Mouse (Mus musculus) liver, adult (tissue): Measurements from ENCODE around the gene Rnf141.
A peak's percentile ranks its signal among the peaks of the same experiment; 100 is the strongest.

ENCODE experiments used
- GATA4 ChIP-seq: IDR thresholded peaks from 2 replicates; pipeline ENCODE4 v1.6.1; 2014; ENCODE audit warnings: mild to moderate bottlenecking, low read length; ENCODE audit not compliant: insufficient replicate concordance

The Rnf141 gene

GRCm38 (mm10) chr7:110843916-110844874 is at the start of gene Rnf141:
Gene Rnf141, minus strand, starts transcription at chr7:110844457.
- no peak for TF ChIP-seq GATA4

GRCm38 (mm10) chr7:110891501-110891986 is 47.3 kb upstream of the Rnf141 start:
- TF ChIP-seq GATA4 = peak; percentile 89

GRCm38 (mm10) chr7:110881746-110882333 is 37.6 kb upstream of the Rnf141 start:
- no peak for TF ChIP-seq GATA4

GRCm38 (mm10) chr7:110878028-110878427 is 33.8 kb upstream of the Rnf141 start:
- no peak for TF ChIP-seq GATA4

DNA sequence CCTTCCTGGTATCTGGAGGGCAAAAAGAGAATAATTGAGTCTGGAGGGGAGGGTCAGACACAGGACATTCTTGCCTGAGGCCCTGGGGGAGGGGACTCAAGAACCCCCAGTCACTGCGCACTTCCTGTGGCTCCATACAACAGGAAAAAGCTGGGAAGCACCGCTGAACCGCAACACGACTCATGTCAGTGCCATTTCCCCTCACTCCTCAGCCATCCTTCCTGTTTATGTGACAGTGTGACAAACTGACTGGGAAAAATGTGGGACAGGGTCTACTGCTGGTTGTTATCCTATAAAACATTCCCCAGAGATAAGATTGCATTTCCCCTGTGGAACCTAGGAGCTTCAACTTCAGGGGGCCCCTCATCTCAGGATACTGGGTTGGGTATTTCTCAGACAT is 32.7 kb upstream of the Rnf141 start:
- peak; percentile 74; the same call in 1 of the 2 replicates for TF ChIP-seq GATA4

DNA sequence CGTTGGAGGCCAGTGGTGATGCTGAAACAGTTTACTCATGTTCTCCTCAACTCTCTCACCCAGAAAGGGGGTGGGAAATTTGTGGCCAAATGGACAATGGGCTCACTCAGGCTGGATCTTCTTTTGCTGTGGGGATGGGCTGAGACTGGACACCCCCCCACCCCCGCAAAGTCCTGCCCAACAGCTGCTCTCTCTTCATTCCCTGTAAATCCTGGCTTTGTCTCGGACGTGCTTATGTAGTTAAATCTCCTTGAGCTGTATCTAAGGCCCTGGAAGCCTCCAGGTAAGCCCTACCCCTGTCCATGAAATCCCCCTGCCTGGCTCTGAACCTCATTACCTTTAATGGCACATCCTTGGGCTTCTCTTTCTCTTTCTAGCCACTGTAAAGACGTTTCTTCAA is 24.6 kb upstream of the Rnf141 start:
- TF ChIP-seq GATA4 = no peak

- no peak for TF ChIP-seq GATA4
Observed at GRCm38 (mm10) chr7:110867116-110867515, 22.9 kb upstream of the Rnf141 start.

DNA sequence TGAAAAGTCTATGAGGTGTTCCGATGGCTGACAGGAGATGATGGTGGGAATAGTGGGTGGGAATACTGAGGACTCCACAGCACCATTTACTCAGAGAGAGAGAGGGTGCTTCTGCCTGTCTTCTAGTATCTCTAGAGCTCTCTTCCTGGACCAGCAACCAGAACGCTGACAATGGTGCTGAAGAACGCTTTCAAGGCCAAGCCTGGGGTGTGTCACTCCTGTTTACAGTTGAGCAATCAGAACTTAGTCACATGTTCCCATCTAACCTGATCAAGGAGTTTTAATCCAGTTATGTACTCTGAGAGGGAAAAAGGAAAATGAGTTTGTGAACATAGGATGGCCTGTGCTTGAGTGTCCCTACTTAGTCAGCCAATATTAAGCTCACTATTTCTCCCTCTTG is 21.8 kb upstream of the Rnf141 start:
- no peak for TF ChIP-seq GATA4

- no peak for TF ChIP-seq GATA4
Observed at GRCm38 (mm10) chr7:110865570-110865969, 21.3 kb upstream of the Rnf141 start.

DNA sequence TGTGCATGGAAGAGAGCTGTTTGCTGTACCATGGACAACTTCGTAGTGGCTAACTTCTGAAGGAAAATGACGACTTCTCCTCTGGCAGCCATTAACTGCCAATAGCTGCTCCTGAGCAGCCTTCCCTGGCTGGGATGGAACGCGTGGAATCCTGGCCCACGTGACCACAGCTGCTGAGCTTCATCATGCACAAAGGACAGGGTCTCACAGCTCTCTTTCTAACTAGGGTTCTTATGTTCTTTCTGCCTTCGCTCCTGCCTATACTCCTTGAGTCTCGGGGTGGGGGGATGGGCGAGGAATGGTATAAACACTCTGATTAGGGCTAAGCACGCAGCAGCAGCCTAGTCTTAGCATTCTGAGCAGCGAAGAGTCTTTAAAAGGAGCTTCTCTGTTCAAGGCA is 20.8 kb upstream of the Rnf141 start:
- TF ChIP-seq GATA4 = no peak

DNA sequence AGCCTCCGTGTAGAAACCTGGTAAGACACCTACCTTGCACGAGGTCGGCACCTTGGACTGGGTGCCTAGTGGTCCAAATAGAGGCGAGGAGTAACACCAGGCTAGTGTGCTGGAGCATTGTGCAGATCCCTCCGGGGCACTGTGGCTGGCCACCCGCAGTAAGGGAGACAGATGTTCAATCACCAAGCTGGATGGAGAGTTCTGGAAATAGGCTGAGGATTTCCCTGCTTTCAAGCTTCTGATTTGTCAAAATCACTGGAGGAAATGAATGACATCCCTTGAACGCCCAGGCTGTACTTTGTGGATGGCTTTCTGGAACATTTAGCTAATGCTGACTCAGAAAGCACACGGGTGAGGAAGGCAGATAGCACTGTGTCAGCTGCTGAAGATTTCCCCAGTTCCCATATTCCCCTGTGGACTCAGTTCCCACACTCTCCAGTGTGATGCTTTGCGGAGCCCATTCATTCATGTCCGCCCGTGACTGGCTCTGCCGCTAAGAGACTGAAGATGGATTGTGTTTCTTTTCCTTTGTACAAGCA is 18.6 kb upstream of the Rnf141 start, which contains the start of gene Lyve1:
Lyve1 (minus strand) TSS at position 489 of the 539 bp plus-strand sequence.
- peak; percentile 33; the same call in 1 of the 2 replicates for TF ChIP-seq GATA4

GRCm38 (mm10) chr7:110860129-110860528 is 15.9 kb upstream of the Rnf141 start:
- no peak for TF ChIP-seq GATA4

DNA sequence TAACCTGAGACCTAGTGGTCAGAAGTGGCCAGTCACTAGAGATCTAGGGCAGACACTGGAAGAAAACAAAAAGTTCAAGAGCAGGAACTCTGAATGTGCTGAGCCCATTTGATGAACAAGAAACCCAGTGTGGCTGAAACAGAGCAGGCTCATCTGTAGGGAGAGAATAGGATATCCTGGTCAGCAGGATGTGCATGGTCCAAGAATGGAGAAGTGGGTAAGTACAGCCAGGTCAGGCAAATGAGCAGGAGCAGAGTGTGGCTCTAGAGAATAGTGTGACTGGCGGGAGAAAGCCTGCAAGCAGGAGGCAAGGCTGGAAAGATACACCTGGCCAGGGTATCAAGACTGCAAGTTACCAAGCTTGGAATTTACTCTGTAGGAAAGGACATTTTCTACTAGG is 11.3 kb upstream of the Rnf141 start:
- no peak for TF ChIP-seq GATA4

DNA sequence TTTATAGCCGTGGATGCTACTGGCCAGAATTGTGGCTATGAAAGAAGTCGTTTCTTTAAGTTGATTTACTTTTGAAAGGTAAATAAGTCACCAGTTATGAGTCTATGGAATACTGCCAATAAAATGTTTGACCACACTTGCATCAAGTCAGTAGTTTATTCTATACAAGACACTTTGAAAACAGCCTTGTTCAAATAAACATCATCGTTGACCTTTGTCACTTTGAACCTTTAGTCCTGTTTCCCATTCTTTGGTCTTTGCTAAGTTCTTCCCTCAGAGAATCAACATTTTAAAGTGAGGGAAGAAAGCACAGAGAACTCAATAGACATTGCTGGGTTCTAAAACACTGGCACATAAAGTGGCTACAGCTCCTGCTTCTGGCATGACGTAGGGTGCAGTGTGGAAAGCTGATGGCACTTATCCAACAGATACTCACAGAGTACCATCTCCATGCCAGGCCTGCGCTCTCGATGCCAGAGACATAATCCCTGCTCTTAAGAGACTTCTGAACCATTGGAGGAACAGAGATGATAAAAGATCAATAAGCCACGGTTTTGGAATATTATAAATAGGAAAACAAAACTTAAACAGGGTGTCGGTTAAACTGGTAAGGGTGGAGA is 10.8 kb upstream of the Rnf141 start:
- TF ChIP-seq GATA4 = no peak

DNA sequence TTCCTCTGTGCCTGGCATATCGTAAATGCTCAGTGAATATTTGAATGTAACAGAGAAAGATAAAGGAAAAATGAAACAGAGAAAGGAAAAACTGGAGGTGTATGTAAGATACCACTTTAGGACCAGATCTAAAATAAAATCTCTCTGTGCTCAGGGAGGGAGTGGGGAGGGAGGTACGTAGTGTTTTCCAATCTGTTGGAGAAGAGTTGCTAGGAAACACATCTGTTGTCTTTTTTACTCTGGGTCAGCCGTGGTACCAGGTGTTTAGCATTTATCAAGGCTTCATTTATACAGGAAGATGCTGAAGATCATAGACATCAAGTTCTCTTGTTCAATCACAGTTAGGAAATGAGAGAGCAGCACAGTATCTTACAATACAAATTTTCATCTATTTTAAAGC is 10.3 kb upstream of the Rnf141 start:
- TF ChIP-seq GATA4 = no peak
